Mouse (Mus musculus): ENCODE data around the gene Kif21a. TPM values are rescaled to one million over a fixed set of nuclear protein-coding genes. Genes with fewer than 3 reads are reported as not detected.

Kif21a gene
- polyA plus RNA-seq, 1 experiment from 2014 or later: 77.0 TPM

DNA sequence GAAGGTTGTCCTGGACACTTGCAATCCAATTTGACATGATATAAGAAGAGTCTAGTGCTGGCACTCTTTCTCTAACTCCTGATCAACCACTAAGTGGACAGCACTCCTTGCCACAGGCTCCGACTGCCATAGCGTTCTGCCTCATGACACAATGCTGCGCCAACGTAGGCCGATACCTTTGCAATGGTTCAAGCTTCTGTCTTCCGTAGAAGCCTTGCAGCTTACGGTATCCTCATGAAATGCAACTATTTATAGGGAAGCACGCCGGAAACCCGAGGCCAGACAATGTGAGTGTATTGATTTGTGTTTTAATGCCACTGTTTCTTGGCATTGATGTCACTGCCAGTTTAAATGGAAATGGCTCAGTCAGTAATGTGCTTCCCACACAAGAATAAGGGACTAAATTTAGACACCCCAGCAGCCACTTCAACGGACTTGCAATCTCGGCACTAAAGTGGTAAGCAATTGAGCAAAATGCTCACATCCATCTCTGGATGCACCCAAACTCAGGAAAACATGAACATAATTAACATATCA lies 62.0 kb downstream of the Kif21a start:
- 97% methylated on average over 12 of the region's 12 CpGs for WGBS
- no peak overlapping the region for H3K4me3 ChIP-seq (ENCODE audit: low read depth, low read length)
- H3K4me2 ChIP-seq: no peak overlapping the region

DNA sequence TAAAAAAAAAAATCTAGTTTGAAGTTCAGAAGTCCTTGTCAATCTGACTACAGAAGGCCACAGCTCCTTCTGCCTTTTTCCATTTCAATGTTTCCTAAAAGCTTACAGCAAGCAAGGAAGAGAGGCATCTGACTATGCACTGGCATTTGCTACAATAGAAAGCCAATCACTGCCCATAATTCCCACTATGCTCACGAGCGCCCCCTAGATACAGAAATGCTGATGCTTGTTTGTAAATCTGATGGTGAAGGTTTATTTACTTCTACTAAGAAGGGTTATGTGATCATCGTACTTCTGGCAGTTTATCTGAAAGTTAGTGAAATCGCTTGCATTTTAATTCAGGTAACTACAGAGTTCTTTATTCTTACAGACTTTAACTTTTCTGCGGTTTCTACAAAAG lies 73.8 kb downstream of the Kif21a start:
- H3K27me3 ChIP-seq (ENCODE audit: control insufficient read depth, insufficient read depth, low read length): no peaks in the 10 kb centered on the region
- peaks cover 37% of the 10 kb centered on the region for H3K36me3 ChIP-seq (ENCODE audit: control insufficient read depth, insufficient read depth, low read length)
- peaks cover 3% of the 10 kb centered on the region; the same call in 1 of the 2 replicates for H3K9me3 ChIP-seq (ENCODE audit: control insufficient read depth, low read length)
- no peak overlapping the region for H3K4me2 ChIP-seq
- no peak overlapping the region for H3K9ac ChIP-seq (ENCODE audit: low read length)
- H3K4me1 ChIP-seq (ENCODE audit: control insufficient read depth, insufficient read depth, low read length): peaks cover 6% of the 10 kb centered on the region; the same call in 1 of the 2 replicates
- H3K4me3 ChIP-seq (ENCODE audit: low read depth, low read length): no peak overlapping the region
- H3K27ac ChIP-seq (ENCODE audit: low read depth, low read length): no peak overlapping the region
- 73% methylated on average over 5 of the region's 5 CpGs for WGBS
- no peak for ATAC-seq (ENCODE audit: low FRiP score)
- DNase-seq (ENCODE audit: low spot score, missing footprints): no peak

More for the DNA sequence above, 62.0 kb downstream of the Kif21a start:
- DNase-seq (ENCODE audit: low spot score, missing footprints): no peak
- H3K36me3 ChIP-seq (ENCODE audit: control insufficient read depth, insufficient read depth, low read length): peaks cover 30% of the 10 kb centered on the region
- H3K9ac ChIP-seq (ENCODE audit: low read length): no peak overlapping the region
- H3K27me3 ChIP-seq (ENCODE audit: control insufficient read depth, insufficient read depth, low read length): no peaks in the 10 kb centered on the region
- no peak for ATAC-seq (ENCODE audit: low FRiP score)
- H3K27ac ChIP-seq (ENCODE audit: low read depth, low read length): no peak overlapping the region
- no peaks in the 10 kb centered on the region for H3K9me3 ChIP-seq (ENCODE audit: control insufficient read depth, low read length)
- H3K4me1 ChIP-seq (ENCODE audit: control insufficient read depth, insufficient read depth, low read length): no peaks in the 10 kb centered on the region

DNA sequence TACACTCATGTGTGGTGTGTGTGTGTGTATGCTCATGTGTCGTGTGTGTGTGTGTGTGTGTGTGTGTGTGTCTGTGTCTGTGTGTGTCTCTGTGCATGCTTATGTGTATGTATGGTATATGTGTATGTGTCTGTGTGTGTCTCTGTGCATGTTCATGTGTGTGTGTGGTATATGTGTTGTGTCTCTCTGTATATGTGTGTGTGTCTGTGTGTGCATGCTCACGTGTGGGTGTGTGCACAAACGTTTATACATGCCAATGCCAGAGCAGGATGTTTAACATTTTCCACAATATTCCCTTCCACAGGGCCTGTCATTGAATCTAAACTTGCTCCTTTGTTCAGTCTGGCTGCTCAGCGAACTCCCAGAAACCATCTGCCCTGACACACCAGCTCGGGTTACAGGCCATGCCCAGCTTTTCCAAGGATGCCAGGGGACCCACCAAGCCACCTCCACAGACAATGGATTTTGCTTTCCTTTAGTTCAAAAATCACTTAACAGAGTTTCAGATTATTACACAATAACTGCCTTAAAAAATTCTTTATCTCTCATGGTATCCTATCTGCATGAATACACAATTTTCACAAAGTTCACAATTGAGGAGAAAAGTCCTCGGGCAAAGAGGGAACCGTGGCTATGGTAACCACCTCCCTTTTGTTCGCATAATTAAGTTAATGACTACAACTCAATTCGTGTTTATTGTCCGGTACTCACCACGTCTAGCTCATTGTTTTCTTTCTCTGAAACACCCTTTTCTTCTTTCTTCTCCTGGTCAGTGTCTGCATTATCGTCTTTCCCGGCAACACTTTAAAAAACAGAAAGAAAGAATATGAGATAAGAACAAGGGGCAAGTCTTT lies 77.6 kb downstream of the Kif21a start:
- H3K4me3 ChIP-seq (ENCODE audit: low read depth, low read length): no peak overlapping the region
- no peak overlapping the region for H3K9ac ChIP-seq (ENCODE audit: low read length)
- no peak overlapping the region for H3K4me2 ChIP-seq
- ATAC-seq (ENCODE audit: low FRiP score) (peak; percentile 73; the same call in 1 of the 2 replicates), DNase-seq (ENCODE audit: low spot score, missing footprints) (no peak)
- H3K9me3 ChIP-seq (ENCODE audit: control insufficient read depth, low read length): no peaks in the 10 kb centered on the region
- H3K27ac ChIP-seq (ENCODE audit: low read depth, low read length): no peak overlapping the region
- H3K36me3 ChIP-seq (ENCODE audit: control insufficient read depth, insufficient read depth, low read length): peaks cover 36% of the 10 kb centered on the region
- 41% methylated on average over 13 of the region's 13 CpGs for WGBS
- H3K4me1 ChIP-seq (ENCODE audit: control insufficient read depth, insufficient read depth, low read length): peaks cover 6% of the 10 kb centered on the region; the same call in 1 of the 2 replicates
- no peaks in the 10 kb centered on the region for H3K27me3 ChIP-seq (ENCODE audit: control insufficient read depth, insufficient read depth, low read length)

DNA sequence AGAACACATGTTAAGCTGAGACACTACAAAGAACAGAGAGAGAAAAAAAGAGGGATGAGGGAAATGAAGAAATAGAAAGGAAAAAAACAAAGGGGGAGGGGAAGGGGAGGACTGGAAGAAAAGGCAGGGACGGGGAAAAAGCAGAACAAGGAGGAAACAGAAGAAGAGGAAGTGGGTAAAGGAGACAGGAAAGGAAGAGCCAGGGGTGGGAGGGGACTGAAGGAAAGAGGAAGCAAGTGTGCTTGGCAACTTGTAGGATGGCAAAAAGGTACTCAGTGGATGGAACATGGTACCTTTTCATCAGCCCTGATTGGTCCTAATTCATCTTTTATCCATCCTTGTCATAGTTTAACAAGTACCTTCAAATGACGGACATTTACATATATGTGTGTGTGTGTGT lies 86.4 kb downstream of the Kif21a start:
- ATAC-seq (ENCODE audit: low FRiP score): no peak
- WGBS: 92% methylated on average over 2 of the region's 2 CpGs
- Histone ChIP-seq H3K36me3 (ENCODE audit: control insufficient read depth, insufficient read depth, low read length) (peaks cover 25% of the 10 kb centered on the region), H3K27ac (ENCODE audit: low read depth, low read length) (no peak overlapping the region), H3K9me3 (ENCODE audit: control insufficient read depth, low read length) (no peaks in the 10 kb centered on the region), H3K27me3 (ENCODE audit: control insufficient read depth, insufficient read depth, low read length) (no peaks in the 10 kb centered on the region), H3K9ac (ENCODE audit: low read length) (no peak overlapping the region), H3K4me2 (no peak overlapping the region), H3K4me1 (ENCODE audit: control insufficient read depth, insufficient read depth, low read length) (no peaks in the 10 kb centered on the region), H3K4me3 (ENCODE audit: low read depth, low read length) (no peak overlapping the region)
- DNase-seq (ENCODE audit: low spot score, missing footprints): no peak

DNA sequence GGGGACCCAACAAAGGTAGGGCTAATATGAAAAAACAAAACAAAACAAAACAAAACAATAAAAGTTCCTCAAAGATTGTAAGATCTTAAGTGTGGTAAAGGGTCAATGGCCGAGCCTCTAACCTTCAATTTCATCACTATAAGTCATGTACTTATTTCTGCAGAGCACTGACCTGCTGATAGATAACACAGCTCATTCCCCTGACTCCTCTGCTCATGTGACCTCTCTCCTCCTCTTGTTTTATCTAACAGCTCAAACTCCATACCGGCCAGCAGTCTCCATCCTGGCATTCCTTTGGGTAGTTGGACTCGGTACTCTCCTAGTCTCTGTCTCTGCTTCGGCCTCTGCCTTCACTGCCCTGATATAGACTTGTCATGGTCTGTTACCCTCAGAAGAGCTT lies 87.2 kb downstream of the Kif21a start:
- no peak overlapping the region for H3K4me2 ChIP-seq
- H3K9ac ChIP-seq (ENCODE audit: low read length): no peak overlapping the region
- ATAC-seq (ENCODE audit: low FRiP score) (no peak), DNase-seq (ENCODE audit: low spot score, missing footprints) (no peak)
- 85% methylated on average over 4 of the region's 4 CpGs for WGBS
- H3K9me3 ChIP-seq (ENCODE audit: control insufficient read depth, low read length): no peaks in the 10 kb centered on the region
- no peak overlapping the region for H3K27ac ChIP-seq (ENCODE audit: low read depth, low read length)
- H3K27me3 ChIP-seq (ENCODE audit: control insufficient read depth, insufficient read depth, low read length): no peaks in the 10 kb centered on the region
- peaks cover 17% of the 10 kb centered on the region for H3K36me3 ChIP-seq (ENCODE audit: control insufficient read depth, insufficient read depth, low read length)
- no peak overlapping the region for H3K4me3 ChIP-seq (ENCODE audit: low read depth, low read length)
- H3K4me1 ChIP-seq (ENCODE audit: control insufficient read depth, insufficient read depth, low read length): no peaks in the 10 kb centered on the region

DNA sequence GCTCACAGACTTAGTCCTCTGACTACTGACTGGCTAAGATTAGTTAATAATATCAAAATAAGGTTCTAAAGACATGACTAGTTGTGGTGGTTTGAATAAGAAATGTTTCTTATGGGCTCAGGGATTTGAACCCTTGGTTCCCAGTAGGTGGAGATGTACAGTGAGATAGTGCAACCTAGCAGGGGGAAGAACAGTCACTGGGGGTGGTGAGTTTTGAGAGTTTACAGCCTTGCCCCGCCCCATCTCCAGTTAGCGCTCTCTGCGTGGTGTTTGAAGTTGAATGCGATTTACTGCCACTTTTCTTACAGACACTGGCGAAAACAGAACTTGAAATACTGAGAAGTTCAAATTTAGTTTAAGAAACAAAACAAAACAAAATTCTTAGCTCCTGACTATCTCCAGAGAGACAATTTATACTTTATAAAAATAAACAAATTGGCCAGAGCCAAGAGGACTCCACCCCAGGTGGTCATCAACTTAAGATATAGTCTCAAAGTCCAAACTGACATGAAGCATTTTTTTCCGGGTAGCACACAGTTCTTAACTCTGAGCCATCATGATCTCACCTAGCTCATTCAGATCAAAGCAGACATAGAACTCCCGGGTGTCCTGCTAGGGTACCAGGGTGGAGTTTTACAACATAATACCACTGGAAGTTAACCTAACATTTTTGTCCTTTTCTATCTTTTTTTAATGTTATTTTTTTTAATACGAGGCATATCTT lies 88.8 kb downstream of the Kif21a start:
- H3K4me2 ChIP-seq: no peak overlapping the region
- H3K36me3 ChIP-seq (ENCODE audit: control insufficient read depth, insufficient read depth, low read length): peaks cover 13% of the 10 kb centered on the region
- no peak overlapping the region for H3K4me3 ChIP-seq (ENCODE audit: low read depth, low read length)
- ATAC-seq (ENCODE audit: low FRiP score): no peak
- H3K27ac ChIP-seq (ENCODE audit: low read depth, low read length): no peak overlapping the region
- no peak for DNase-seq (ENCODE audit: low spot score, missing footprints)
- no peaks in the 10 kb centered on the region for H3K4me1 ChIP-seq (ENCODE audit: control insufficient read depth, insufficient read depth, low read length)
- WGBS: 82% methylated on average over 8 of the region's 8 CpGs
- H3K27me3 ChIP-seq (ENCODE audit: control insufficient read depth, insufficient read depth, low read length): no peaks in the 10 kb centered on the region
- no peak overlapping the region for H3K9ac ChIP-seq (ENCODE audit: low read length)
- no peaks in the 10 kb centered on the region for H3K9me3 ChIP-seq (ENCODE audit: control insufficient read depth, low read length)

DNA sequence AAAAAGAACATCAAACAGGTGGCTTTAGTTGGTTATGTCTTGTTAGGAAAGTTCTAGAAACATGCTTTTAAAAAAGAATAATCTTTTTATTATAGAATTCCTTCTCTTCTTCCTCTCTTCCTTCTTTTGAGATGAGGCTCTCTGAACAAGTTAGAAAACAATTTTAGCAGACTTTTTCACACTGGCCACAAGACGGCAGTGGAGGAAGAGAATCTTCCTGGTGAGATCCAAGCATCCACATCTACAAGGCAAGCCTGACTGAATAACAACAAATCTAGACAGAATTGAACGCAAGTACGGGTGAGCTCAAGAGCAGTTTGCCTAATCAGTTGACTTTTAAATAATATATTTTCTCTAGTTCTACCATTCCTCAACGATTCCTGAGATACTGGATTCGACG lies 98.4 kb downstream of the Kif21a start:
- DNase-seq (ENCODE audit: low spot score, missing footprints) (no peak), ATAC-seq (ENCODE audit: low FRiP score) (no peak)
- no peak overlapping the region for H3K4me2 ChIP-seq
- no peak overlapping the region for H3K4me3 ChIP-seq (ENCODE audit: low read depth, low read length)
- H3K36me3 ChIP-seq (ENCODE audit: control insufficient read depth, insufficient read depth, low read length): peaks cover 27% of the 10 kb centered on the region; the same call in 1 of the 2 replicates
- 89% methylated on average over 6 of the region's 6 CpGs for WGBS
- H3K9ac ChIP-seq (ENCODE audit: low read length): no peak overlapping the region
- no peak overlapping the region for H3K27ac ChIP-seq (ENCODE audit: low read depth, low read length)
- no peaks in the 10 kb centered on the region for H3K9me3 ChIP-seq (ENCODE audit: control insufficient read depth, low read length)
- no peaks in the 10 kb centered on the region for H3K4me1 ChIP-seq (ENCODE audit: control insufficient read depth, insufficient read depth, low read length)
- no peaks in the 10 kb centered on the region for H3K27me3 ChIP-seq (ENCODE audit: control insufficient read depth, insufficient read depth, low read length)

DNA sequence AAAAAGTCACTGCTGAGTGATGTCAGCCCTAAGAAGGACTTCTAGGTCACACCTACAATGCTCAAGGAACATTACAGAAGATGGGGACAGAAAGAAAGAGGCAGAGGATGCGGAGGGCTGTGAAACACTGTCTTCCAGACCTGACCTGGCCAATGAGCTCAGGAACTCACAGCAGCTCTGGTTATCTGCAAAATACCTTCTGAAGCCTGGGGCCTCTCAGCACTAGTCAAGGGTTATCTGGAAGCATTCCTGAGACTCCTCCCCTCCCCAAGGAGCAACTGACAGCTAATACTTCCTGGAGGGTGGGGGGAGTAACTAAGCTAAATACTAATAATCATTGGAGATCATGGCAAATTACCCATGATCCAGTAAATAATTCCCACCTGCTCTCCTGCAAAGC lies 111.3 kb downstream of the Kif21a start:
- no peak overlapping the region for H3K4me2 ChIP-seq
- H3K9me3 ChIP-seq (ENCODE audit: control insufficient read depth, low read length): no peaks in the 10 kb centered on the region
- H3K4me1 ChIP-seq (ENCODE audit: control insufficient read depth, insufficient read depth, low read length): no peaks in the 10 kb centered on the region
- no peak overlapping the region for H3K9ac ChIP-seq (ENCODE audit: low read length)
- ATAC-seq (ENCODE audit: low FRiP score) (no peak), DNase-seq (ENCODE audit: low spot score, missing footprints) (no peak)
- H3K36me3 ChIP-seq (ENCODE audit: control insufficient read depth, insufficient read depth, low read length): peaks cover 44% of the 10 kb centered on the region
- WGBS: 100% methylated on average over 1 of the region's 1 CpGs
- no peak overlapping the region for H3K27ac ChIP-seq (ENCODE audit: low read depth, low read length)
- H3K4me3 ChIP-seq (ENCODE audit: low read depth, low read length): no peak overlapping the region
- H3K27me3 ChIP-seq (ENCODE audit: control insufficient read depth, insufficient read depth, low read length): no peaks in the 10 kb centered on the region

DNA sequence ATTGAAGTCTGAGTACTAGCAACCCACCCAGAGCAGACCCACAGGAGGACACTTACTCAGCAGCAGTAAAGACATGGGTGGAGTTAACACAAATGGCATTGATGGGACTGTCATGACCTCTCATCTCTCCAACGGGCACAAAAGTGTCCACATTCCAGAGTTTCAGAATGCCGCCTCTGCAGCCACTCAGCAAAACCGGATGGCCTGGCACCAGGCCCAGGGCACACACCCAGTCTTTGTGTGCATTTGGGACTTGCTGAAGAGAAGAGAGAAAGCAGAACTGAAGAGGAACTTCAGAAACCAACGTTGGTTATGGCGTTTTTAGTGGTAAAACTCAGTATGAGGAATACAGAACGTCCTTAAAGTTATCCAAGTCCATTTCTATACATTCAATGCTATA lies 114.2 kb downstream of the Kif21a start:
- peaks cover 32% of the 10 kb centered on the region for H3K36me3 ChIP-seq (ENCODE audit: control insufficient read depth, insufficient read depth, low read length)
- H3K9me3 ChIP-seq (ENCODE audit: control insufficient read depth, low read length): no peaks in the 10 kb centered on the region
- no peaks in the 10 kb centered on the region for H3K27me3 ChIP-seq (ENCODE audit: control insufficient read depth, insufficient read depth, low read length)
- no peak overlapping the region for H3K27ac ChIP-seq (ENCODE audit: low read depth, low read length)
- H3K4me3 ChIP-seq (ENCODE audit: low read depth, low read length): no peak overlapping the region
- H3K9ac ChIP-seq (ENCODE audit: low read length): no peak overlapping the region
- DNase-seq (ENCODE audit: low spot score, missing footprints): no peak
- H3K4me1 ChIP-seq (ENCODE audit: control insufficient read depth, insufficient read depth, low read length): no peaks in the 10 kb centered on the region
- WGBS: 90% methylated on average over 6 of the region's 6 CpGs
- ATAC-seq (ENCODE audit: low FRiP score): no peak
- H3K4me2 ChIP-seq: no peak overlapping the region

Measured in midbrain, embryonic 11.5 days (tissue).